Mouse (Mus musculus) CH12.LX (cell line): ENCODE measurements around the gene Epha3. TPM values are rescaled to one million over a fixed set of nuclear protein-coding genes. Genes with fewer than 3 reads are reported as not detected.

Source experiments
- DNase-seq: peaks from one replicate; pipeline ENCODE4 v3.0.0-alpha.2; 2013; ENCODE audit errors: extremely low read depth
- H3K27ac ChIP-seq: 2 replicates; pipeline ENCODE4 v1.5.1; 2012; ENCODE audit warnings: low read depth, mild to moderate bottlenecking, control low read depth, moderate library complexity; ENCODE audit not compliant: insufficient read depth
- H3K27me3 ChIP-seq: replicated peaks from 2 replicates; pipeline ENCODE3; 2012; ENCODE audit warnings: inconsistent platforms
- H3K36me3 ChIP-seq, 2 experiments: replicated peaks in 1 of 2; 2 replicates each; pipeline versions ENCODE3 to v1.6.1; 2012; ENCODE audit warnings: inconsistent platforms in 1 of 2, low read length in 1 of 2, mild to moderate bottlenecking in 1 of 2, mixed read lengths in 1 of 2, moderate library complexity in 1 of 2; ENCODE audit not compliant: control insufficient read depth in 1 of 2, insufficient read depth in 1 of 2
- H3K4me1 ChIP-seq, 2 experiments: 2 replicates each; pipeline ENCODE4 v1.6.1; 2012; ENCODE audit warnings: inconsistent platforms in 1 of 2, moderate library complexity in 1 of 2; ENCODE audit not compliant: insufficient read depth in 2 of 2, control insufficient read depth in 1 of 2
- H3K4me2 ChIP-seq: 2 replicates; pipeline ENCODE4 v1.6.1; 2012; ENCODE audit warnings: low read depth, mild to moderate bottlenecking, control low read depth; ENCODE audit not compliant: poor library complexity, insufficient read depth, severe bottlenecking
- H3K4me3 ChIP-seq, 3 experiments: fragments of 150-350 bp in 1 of 3; sonication (generic) in 1 of 3; replicated peaks in 1 of 3; 2 replicates each; pipeline versions ENCODE3 to v1.5.1; 2011 to 2012; ENCODE audit warnings: low read depth in 2 of 3, low read length in 2 of 3, mild to moderate bottlenecking in 2 of 3, moderate library complexity in 2 of 3, control low read depth in 1 of 3, improper control_type of control experiment in 1 of 3, inconsistent platforms in 1 of 3, mixed read lengths in 1 of 3; ENCODE audit not compliant: poor library complexity in 1 of 3
- H3K79me2 ChIP-seq: replicated peaks from 2 replicates; pipeline ENCODE4 v1.6.1; 2012; ENCODE audit warnings: mild to moderate bottlenecking, moderate library complexity; ENCODE audit not compliant: control insufficient read depth, poor library complexity, insufficient read depth, severe bottlenecking; ENCODE audit errors: extremely low read depth
- H3K9ac ChIP-seq: 2 replicates; pipeline ENCODE4 v1.6.1; 2012; ENCODE audit warnings: low read depth, mild to moderate bottlenecking, control low read depth, moderate library complexity; ENCODE audit not compliant: insufficient read depth
- H3K9me3 ChIP-seq: replicated peaks from 2 replicates; pipeline ENCODE3; 2012; ENCODE audit warnings: low read length, inconsistent platforms, mixed read lengths
- BHLHE40 ChIP-seq: IDR thresholded peaks from 2 replicates; pipeline ENCODE4 v1.6.1; 2011; ENCODE audit warnings: mild to moderate bottlenecking, low read depth, low read length, improper control_type of control experiment
- CHD2 ChIP-seq: IDR thresholded peaks from 2 replicates; pipeline ENCODE4 v1.6.1; 2011; ENCODE audit warnings: low read length, improper control_type of control experiment
- E2F4 ChIP-seq: IDR thresholded peaks from 2 replicates; pipeline ENCODE4 v1.6.1; 2011; ENCODE audit warnings: low read depth, low read length, improper control_type of control experiment; ENCODE audit not compliant: insufficient replicate concordance
- ELF1 ChIP-seq: IDR thresholded peaks from 2 replicates; pipeline ENCODE4 v1.6.1; 2014; ENCODE audit warnings: low read depth, mild to moderate bottlenecking, inconsistent platforms, low read length, improper control_type of control experiment
- ETS1 ChIP-seq: conservative IDR thresholded peaks from 2 replicates; pipeline ENCODE4 v1.6.1; 2012; ENCODE audit warnings: low read depth, mild to moderate bottlenecking, inconsistent platforms, low read length, improper control_type of control experiment, moderate library complexity
- JUN ChIP-seq: IDR thresholded peaks from 2 replicates; pipeline ENCODE4 v1.6.1; 2011; ENCODE audit warnings: low read depth, mild to moderate bottlenecking, low read length, improper control_type of control experiment, moderate library complexity; ENCODE audit not compliant: insufficient read depth
- MAFK ChIP-seq: IDR thresholded peaks from 2 replicates; pipeline ENCODE4 v1.6.1; 2011; ENCODE audit warnings: low read length, improper control_type of control experiment; ENCODE audit not compliant: insufficient replicate concordance
- MAZ ChIP-seq: IDR thresholded peaks from 2 replicates; pipeline ENCODE4 v1.6.1; 2012; ENCODE audit warnings: low read depth, mild to moderate bottlenecking, inconsistent platforms, low read length, improper control_type of control experiment, moderate library complexity
- MEF2A ChIP-seq: IDR thresholded peaks from 2 replicates; pipeline ENCODE4 v1.6.1; 2014; ENCODE audit warnings: low read depth, mild to moderate bottlenecking, inconsistent platforms, low read length, improper control_type of control experiment, borderline replicate concordance
- POLR2AphosphoS2 ChIP-seq: IDR thresholded peaks from 2 replicates; pipeline ENCODE4 v1.6.1; 2011; ENCODE audit warnings: low read depth, low read length, improper control_type of control experiment
- RAD21 ChIP-seq: IDR thresholded peaks from 2 replicates; pipeline ENCODE4 v1.6.1; 2011; ENCODE audit warnings: low read depth, mild to moderate bottlenecking, low read length, improper control_type of control experiment, moderate library complexity
- RCOR1 ChIP-seq: conservative IDR thresholded peaks from 2 replicates; pipeline ENCODE4 v1.6.1; 2012; ENCODE audit warnings: low read depth, mild to moderate bottlenecking, inconsistent platforms, low read length, improper control_type of control experiment
- SIN3A ChIP-seq: IDR thresholded peaks from 2 replicates; pipeline ENCODE4 v1.6.1; 2012; ENCODE audit warnings: low read length, improper control_type of control experiment, inconsistent platforms
- SMC3 ChIP-seq: IDR thresholded peaks from 2 replicates; pipeline ENCODE4 v1.6.1; 2011; ENCODE audit warnings: low read depth, low read length, improper control_type of control experiment
- USF1 ChIP-seq: IDR thresholded peaks from 2 replicates; pipeline ENCODE4 v1.6.1; 2014; ENCODE audit warnings: low read depth, mild to moderate bottlenecking, inconsistent platforms, low read length, improper control_type of control experiment
- USF2 ChIP-seq: conservative IDR thresholded peaks from 2 replicates; pipeline ENCODE4 v1.6.1; 2011; ENCODE audit warnings: low read depth, low read length, improper control_type of control experiment
- ZMIZ1 ChIP-seq: IDR thresholded peaks from 2 replicates; pipeline ENCODE4 v1.6.1; 2012; ENCODE audit warnings: low read depth, mild to moderate bottlenecking, inconsistent platforms, low read length, improper control_type of control experiment
- ZNF384 ChIP-seq: IDR thresholded peaks from 2 replicates; pipeline ENCODE4 v1.6.1; 2012; ENCODE audit warnings: low read depth, low read length, improper control_type of control experiment, inconsistent platforms
- dilution Hi-C: fragments of 300-500 bp; cut with MboI; formaldehyde crosslinking; loops from 2 replicates; pipeline ENCODE4 v1.14.3; 2020; ENCODE audit warnings: low sequenced_read_pairs; ENCODE audit not compliant: extremely low pct_unique_long_range_greater_than_20kb, extremely low pct_ligation_motif_present
- in situ Hi-C: fragments of 300-500 bp; cut with MboI; formaldehyde crosslinking; loops from 3 replicates; pipeline ENCODE4 v1.14.3; 2019; ENCODE audit warnings: low sequenced_read_pairs, low pct_ligation_motif_present, low pct_unique_long_range_greater_than_20kb, mixed read lengths
- polyA plus RNA-seq: library from polyadenylated mRNA; unstranded; fragments of >175 nt; gene quantifications from 2 replicates; pipeline ENCODE4 v1.2.1, GENCODE M21; 2012; ENCODE audit warnings: low read depth; ENCODE audit not compliant: insufficient read length
- total RNA-seq, 2 experiments: library from RNA; depleted of rRNA; stranded (reverse); fragments of 300-350 nt in 1 of 2; fragments of >200 nt in 1 of 2; gene quantifications; 2 replicates each; pipeline ENCODE4 v1.2.3; 2012 to 2014

The Epha3 gene
- total and polyA plus RNA-seq, 3 experiments: not detected

- in situ Hi-C loops: no loop called here
- dilution Hi-C loops: no loop called here
- Histone ChIP-seq H3K36me3 (no peaks in the 10 kb centered on the region), H3K4me2 (no peak overlapping the region), H3K9me3 (peaks cover 32% of the 10 kb centered on the region), H3K9ac (no peak overlapping the region), H3K27ac (no peak overlapping the region), H3K79me2 (no peaks in the 10 kb centered on the region)
- no peak for DNase-seq
- TF ChIP-seq E2F4 (no peak), RCOR1 (no peak)
- TF ChIP-seq, all 38 proteins: peak for 0
- H3K4me3 ChIP-seq: no peak overlapping the region
- H3K4me1 ChIP-seq: no peaks in the 10 kb centered on the region
- H3K27me3 ChIP-seq: no peaks in the 10 kb centered on the region
Measured at GRCm38 (mm10) chr16:63528821-63529220, 335.2 kb downstream of the Epha3 start.

GRCm38 (mm10) chr16:63517636-63518035 lies 346.3 kb downstream of the Epha3 start:
- H3K9ac ChIP-seq: no peak overlapping the region
- no peak overlapping the region for H3K27ac ChIP-seq
- no peaks in the 10 kb centered on the region for H3K27me3 ChIP-seq
- in situ Hi-C loops (no loop called here), dilution Hi-C loops (no loop called here)
- H3K36me3 ChIP-seq: no peaks in the 10 kb centered on the region
- H3K4me3 ChIP-seq: no peak overlapping the region
- TF ChIP-seq USF2 (no peak), E2F4 (no peak), SIN3A (no peak), USF1 (no peak), POLR2AphosphoS2 (no peak), ELF1 (no peak), MEF2A (no peak), MAZ (no peak), ETS1 (no peak), ZMIZ1 (no peak), BHLHE40 (no peak), CHD2 (no peak), MAFK (no peak), SMC3 (no peak), JUN (no peak), ZNF384 (no peak), RAD21 (no peak)
- no peak overlapping the region for H3K4me2 ChIP-seq
- no peak for DNase-seq
- H3K9me3 ChIP-seq: peaks cover 26% of the 10 kb centered on the region
- H3K4me1 ChIP-seq: no peaks in the 10 kb centered on the region
- H3K79me2 ChIP-seq: no peaks in the 10 kb centered on the region
